Mouse (Mus musculus): ENCODE measurements around the gene Faim2. TPM values are rescaled to one million over a fixed set of nuclear protein-coding genes. Genes with fewer than 3 reads are reported as not detected.

Gene Faim2
- total and polyA plus RNA-seq, 3 experiments: 0.17 TPM; not detected in 2

DNA sequence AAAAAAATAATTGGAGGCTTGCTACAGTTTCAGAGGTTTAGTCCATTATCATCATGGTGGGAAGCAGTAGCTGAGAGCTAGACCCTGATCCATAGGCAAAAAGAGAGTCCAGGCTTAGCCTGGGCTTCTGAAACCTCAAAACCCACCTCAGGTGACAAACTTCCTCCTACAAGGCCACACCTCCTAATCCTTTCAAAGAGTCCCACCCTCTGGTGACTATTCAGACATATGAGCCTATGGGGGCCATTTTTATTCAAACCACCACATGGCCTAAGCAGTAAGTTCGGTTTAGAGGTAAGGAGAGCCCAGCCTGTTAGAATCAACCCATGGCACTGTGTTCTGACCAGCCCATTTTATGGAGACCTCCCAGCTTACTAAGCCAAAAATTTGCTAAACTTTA, 52.2 kb downstream of the Faim2 start:
- dilution Hi-C loops (cut with MboI; ENCODE audit: extremely low pct_ligation_motif_present, extremely low pct_unique_long_range_greater_than_20kb, low sequenced_read_pairs) (no loop called here), in situ Hi-C loops (cut with MboI; ENCODE audit: low pct_ligation_motif_present, low pct_unique_long_range_greater_than_20kb, low sequenced_read_pairs) (no loop called here)
- H3K4me2 ChIP-seq (ENCODE audit: insufficient read depth, low read depth, poor library complexity, severe bottlenecking): no peak overlapping the region
- H3K9ac ChIP-seq (ENCODE audit: insufficient read depth, low read depth): no peak overlapping the region
- DNase-seq (ENCODE audit: extremely low read depth): peak; percentile 64
- no peak overlapping the region for H3K4me3 ChIP-seq (replicated peaks in 1 of 3; ENCODE audit: low read depth in 2 of 3, low read length in 2 of 3, poor library complexity in 1 of 3)
- H3K27me3 ChIP-seq (replicated peaks): no peaks in the 10 kb centered on the region
- TF ChIP-seq MEF2A (IDR thresholded peaks at IDR 0.05; ENCODE audit: borderline replicate concordance, low read depth, low read length) (no peak), MYC (IDR thresholded peaks at IDR 0.05; ENCODE audit: low read depth, low read length) (peak; percentile 32; the same call in 1 of the 2 replicates)
- H3K27ac ChIP-seq (ENCODE audit: insufficient read depth, low read depth): no peak overlapping the region
- 0 out of 2 replicates have a peak, but pooled peaks cover 2% of the 10 kb centered on the region for H3K79me2 ChIP-seq (replicated peaks; ENCODE audit: control insufficient read depth, extremely low read depth, insufficient read depth, poor library complexity, severe bottlenecking)
- H3K4me1 ChIP-seq (ENCODE audit: control insufficient read depth in 1 of 2, insufficient read depth in 2 of 2): peaks cover 3 to 27% of the 10 kb centered on the region in 2 experiments; a peak in 3 of 4 replicates
- peaks cover 11% of the 10 kb centered on the region for H3K9me3 ChIP-seq (replicated peaks; ENCODE audit: low read length)
- peaks cover 0 to 6% of the 10 kb centered on the region in 2 experiments for H3K36me3 ChIP-seq (replicated peaks in 1 of 2; ENCODE audit: control insufficient read depth in 1 of 2, insufficient read depth in 1 of 2, low read length in 1 of 2)

- H3K36me3 ChIP-seq (replicated peaks in 1 of 2; ENCODE audit: control insufficient read depth in 1 of 2, insufficient read depth in 1 of 2, low read length in 1 of 2): peaks cover 10 to 18% of the 10 kb centered on the region in 2 experiments
- H3K4me3 ChIP-seq (replicated peaks in 1 of 3; ENCODE audit: low read depth in 2 of 3, low read length in 2 of 3, poor library complexity in 1 of 3): peak within 1 kb of the TSS; percentile 69 to 88 (median 81)
- no peak within 1 kb of the TSS for H3K27ac ChIP-seq (ENCODE audit: insufficient read depth, low read depth)
- peak within 1 kb of the TSS; percentile 76 for H3K4me2 ChIP-seq (ENCODE audit: insufficient read depth, low read depth, poor library complexity, severe bottlenecking)
- in situ Hi-C loops (cut with MboI; ENCODE audit: low pct_ligation_motif_present, low pct_unique_long_range_greater_than_20kb, low sequenced_read_pairs): no loop called here
- no peak for TF ChIP-seq USF2 (conservative IDR thresholded peaks at IDR 0.05; ENCODE audit: low read depth, low read length)
- peak; percentile 67; the same call in 1 of the 2 replicates for TF ChIP-seq TBP (conservative IDR thresholded peaks at IDR 0.05; ENCODE audit: low read depth, low read length)
- TF ChIP-seq HCFC1 (IDR thresholded peaks at IDR 0.05; ENCODE audit: low read depth, low read length): peak; percentile 72
- TF ChIP-seq ZMIZ1 (IDR thresholded peaks at IDR 0.05; ENCODE audit: low read depth, low read length): peak; percentile 83
- no peak for TF ChIP-seq E2F4 (IDR thresholded peaks at IDR 0.05; ENCODE audit: insufficient replicate concordance, low read depth, low read length)
- peak; percentile 84 for TF ChIP-seq POLR2A (IDR thresholded peaks at IDR 0.05; ENCODE audit: low read depth, low read length)
- 0 out of 2 replicates have a peak, but pooled peaks have one; percentile 36 for TF ChIP-seq KAT2A (IDR thresholded peaks at IDR 0.05; ENCODE audit: insufficient replicate concordance, low read length)
- peak; percentile 94 for TF ChIP-seq ELF1 (IDR thresholded peaks at IDR 0.05; ENCODE audit: low read depth, low read length)
- TF ChIP-seq MAZ (IDR thresholded peaks at IDR 0.05; ENCODE audit: low read depth, low read length): peak; percentile 99
- TF ChIP-seq CTCF (conservative IDR thresholded peaks at IDR 0.05 in 1 of 2, IDR thresholded peaks at IDR 0.05 in 1 of 2; ENCODE audit: low read depth in 2 of 2, low read length in 2 of 2): peak in 1 of 2 experiments; percentile 65; a peak in 2 of 4 replicates
- peak; percentile 97 for TF ChIP-seq NRF1 (IDR thresholded peaks at IDR 0.05; ENCODE audit: low read depth, low read length)
- TF ChIP-seq ZKSCAN1 (IDR thresholded peaks at IDR 0.05; ENCODE audit: borderline replicate concordance, low read depth, low read length): no peak
- no peak for TF ChIP-seq PAX5 (IDR thresholded peaks at IDR 0.05; ENCODE audit: low read length)
- TF ChIP-seq NELFE (IDR thresholded peaks at IDR 0.05; ENCODE audit: low read depth, low read length): peak; percentile 85
- TF ChIP-seq TCF12 (IDR thresholded peaks at IDR 0.05; ENCODE audit: low read depth, low read length): peak; percentile 85
- peaks cover 3 to 28% of the 10 kb centered on the region in 2 experiments; a peak in 3 of 4 replicates for H3K4me1 ChIP-seq (ENCODE audit: control insufficient read depth in 1 of 2, insufficient read depth in 2 of 2)
- H3K79me2 ChIP-seq (replicated peaks; ENCODE audit: control insufficient read depth, extremely low read depth, insufficient read depth, poor library complexity, severe bottlenecking): 0 out of 2 replicates have a peak, but pooled peaks cover 2% of the 10 kb centered on the region
- H3K9me3 ChIP-seq (replicated peaks; ENCODE audit: low read length): peaks cover 12% of the 10 kb centered on the region
- H3K27me3 ChIP-seq (replicated peaks): no peaks in the 10 kb centered on the region
- DNase-seq (ENCODE audit: extremely low read depth): peak; percentile 95
- H3K9ac ChIP-seq (ENCODE audit: insufficient read depth, low read depth): peak within 1 kb of the TSS; percentile 95
- dilution Hi-C loops (cut with MboI; ENCODE audit: extremely low pct_ligation_motif_present, extremely low pct_unique_long_range_greater_than_20kb, low sequenced_read_pairs): no loop called here
Observed at GRCm38 (mm10) chr15:99474576-99474926, 53.4 kb downstream of the Faim2 start, which contains the start of gene Bcdin3d. TSS of gene Bcdin3d (minus strand) at chr15:99474730.

All from CH12.LX (cell line).